Comparison of ENCODE assay signal across 8 mouse cellular contexts in genomic region chr17:21008382-21009331, GRCm38 (mm10). TPM values are rescaled to one million over a fixed set of nuclear protein-coding genes. Genes with fewer than 3 reads are reported as not detected.
DNase-seq lines count a peak whose midpoint lies in the region; ATAC-seq and TF ChIP-seq lines count a peak whose summit lies in the region.

Gene Zfp160 (plus strand): TSS chr17:21008903.

- no peak for TF ChIP-seq CTCF in E14TG2a.4 (conservative IDR thresholded peaks at IDR 0.05; ENCODE audit: low read length)
- TF ChIP-seq CTCF in heart, postnatal 0 days (IDR thresholded peaks at IDR 0.05; ENCODE audit: low read depth): no peak
- TF ChIP-seq CTCF in testis, adult 2 months (IDR thresholded peaks at IDR 0.05; ENCODE audit: control insufficient read depth, insufficient read depth, insufficient replicate concordance, low read depth, low read length): no peak

- no peaks in the 10 kb centered on the region for H3K27me3 ChIP-seq in E14TG2a.4 (ENCODE audit: insufficient read depth, low read length)
- no peaks in the 10 kb centered on the region for H3K27me3 ChIP-seq in forebrain, embryonic 12.5 days
- no peaks in the 10 kb centered on the region for H3K27me3 ChIP-seq in heart, postnatal 0 days (ENCODE audit: control insufficient read depth, insufficient read depth, low read length)
- no peaks in the 10 kb centered on the region for H3K27me3 ChIP-seq in liver, embryonic 16.5 days (ENCODE audit: control insufficient read depth, insufficient read depth, low read depth, low read length)
- no peaks in the 10 kb centered on the region for H3K27me3 ChIP-seq in neural tube, embryonic 13.5 days
- no peaks in the 10 kb centered on the region for H3K27me3 ChIP-seq in testis, adult 2 months (ENCODE audit: control insufficient read depth, insufficient read depth, low read length)

- TF ChIP-seq EP300 in heart, postnatal 0 days (IDR thresholded peaks at IDR 0.05; ENCODE audit: low read depth): no peak

- TF ChIP-seq POLR2A in testis, adult 2 months (IDR thresholded peaks at IDR 0.05; ENCODE audit: control insufficient read depth, low read depth, low read length): peak; percentile 53; the same call in 1 of the 2 replicates

- peak within 1 kb of the TSS; percentile 92 for H3K4me3 ChIP-seq in E14TG2a.4 (replicated peaks; ENCODE audit: low read length)
- H3K4me3 ChIP-seq in forebrain, embryonic 12.5 days (replicated peaks): peak within 1 kb of the TSS; percentile 80
- peak within 1 kb of the TSS; percentile 88 for H3K4me3 ChIP-seq in heart, postnatal 0 days (ENCODE audit: low read depth, low read length)
- peak within 1 kb of the TSS; percentile 79 for H3K4me3 ChIP-seq in liver, embryonic 16.5 days (ENCODE audit: low read depth, low read length)
- peak within 1 kb of the TSS; percentile 90 for H3K4me3 ChIP-seq in neural tube, embryonic 13.5 days
- peak within 1 kb of the TSS; percentile 93 for H3K4me3 ChIP-seq in testis, adult 2 months (ENCODE audit: control insufficient read depth, low read depth, low read length)

- H3K27ac ChIP-seq in forebrain, embryonic 12.5 days: peak within 1 kb of the TSS; percentile 90
- peak within 1 kb of the TSS; percentile 90 for H3K27ac ChIP-seq in heart, postnatal 0 days (ENCODE audit: low read depth)
- H3K27ac ChIP-seq in liver, embryonic 16.5 days (ENCODE audit: low read length): peak within 1 kb of the TSS; percentile 78
- H3K27ac ChIP-seq in neural tube, embryonic 13.5 days (replicated peaks): peak within 1 kb of the TSS; percentile 94
- H3K27ac ChIP-seq in testis, adult 2 months (ENCODE audit: control insufficient read depth, insufficient read depth, low read depth, low read length): peak within 1 kb of the TSS; percentile 84

- peak; percentile 83 for DNase-seq in c-Kit-positive CD71-positive TER-119-positive erythroid progenitor cells, embryonic 14.5 days (ENCODE audit: low spot score)
- peak; percentile 97 for DNase-seq in heart, postnatal 0 days (ENCODE audit: low spot score)
- peak; percentile 88 to 93 for DNase-seq in kidney, postnatal 4 days

- H3K9ac ChIP-seq in forebrain, embryonic 12.5 days: peak within 1 kb of the TSS; percentile 76
- H3K9ac ChIP-seq in heart, postnatal 0 days (replicated peaks; ENCODE audit: low read depth, low read length): peak within 1 kb of the TSS; percentile 84
- peak within 1 kb of the TSS; percentile 73 for H3K9ac ChIP-seq in liver, embryonic 16.5 days (ENCODE audit: low read depth, low read length)
- peak within 1 kb of the TSS; percentile 91 for H3K9ac ChIP-seq in neural tube, embryonic 13.5 days

- no peaks in the 10 kb centered on the region for H3K9me3 ChIP-seq in E14TG2a.4 (ENCODE audit: low read length)
- H3K9me3 ChIP-seq in forebrain, embryonic 12.5 days: no peaks in the 10 kb centered on the region
- no peaks in the 10 kb centered on the region for H3K9me3 ChIP-seq in heart, postnatal 0 days (replicated peaks; ENCODE audit: control insufficient read depth, low read length)
- no peaks in the 10 kb centered on the region for H3K9me3 ChIP-seq in liver, embryonic 16.5 days (replicated peaks; ENCODE audit: control insufficient read depth, low read length)
- no peaks in the 10 kb centered on the region for H3K9me3 ChIP-seq in neural tube, embryonic 13.5 days

- H3K4me2 ChIP-seq in forebrain, embryonic 12.5 days: peak within 1 kb of the TSS; percentile 80
- H3K4me2 ChIP-seq in heart, postnatal 0 days (ENCODE audit: low read depth, low read length): peak within 1 kb of the TSS; percentile 72
- H3K4me2 ChIP-seq in liver, embryonic 16.5 days (ENCODE audit: low read depth, low read length): peak within 1 kb of the TSS; percentile 77
- H3K4me2 ChIP-seq in neural tube, embryonic 13.5 days: peak within 1 kb of the TSS; percentile 87

- H3K36me3 ChIP-seq in E14TG2a.4 (ENCODE audit: insufficient read depth, low read length): peaks cover 19% of the 10 kb centered on the region
- H3K36me3 ChIP-seq in forebrain, embryonic 12.5 days (replicated peaks): peaks cover 19% of the 10 kb centered on the region
- peaks cover 15% of the 10 kb centered on the region for H3K36me3 ChIP-seq in heart, postnatal 0 days (replicated peaks; ENCODE audit: control insufficient read depth, insufficient read depth, low read length)
- H3K36me3 ChIP-seq in liver, embryonic 16.5 days (ENCODE audit: control insufficient read depth, insufficient read depth): peaks cover 11% of the 10 kb centered on the region
- peaks cover 19% of the 10 kb centered on the region for H3K36me3 ChIP-seq in neural tube, embryonic 13.5 days
- no peaks in the 10 kb centered on the region for H3K36me3 ChIP-seq in testis, adult 2 months (ENCODE audit: control insufficient read depth, insufficient read depth, low read length)

- 6% methylated on average over 36 of the region's 36 CpGs for WGBS in forebrain, embryonic 12.5 days
- WGBS in heart, postnatal 0 days: 5% methylated on average over 36 of the region's 36 CpGs
- 5% methylated on average over 36 of the region's 36 CpGs for WGBS in liver, embryonic 16.5 days (ENCODE audit: insufficient replicate concordance)
- WGBS in neural tube, embryonic 13.5 days: 6% methylated on average over 36 of the region's 36 CpGs

- peaks cover 17% of the 10 kb centered on the region for H3K4me1 ChIP-seq in E14TG2a.4 (replicated peaks; ENCODE audit: low read depth, low read length)
- H3K4me1 ChIP-seq in forebrain, embryonic 12.5 days: peaks cover 15% of the 10 kb centered on the region
- peaks cover 21% of the 10 kb centered on the region for H3K4me1 ChIP-seq in heart, postnatal 0 days (ENCODE audit: control insufficient read depth, insufficient read depth)
- H3K4me1 ChIP-seq in liver, embryonic 16.5 days (ENCODE audit: control insufficient read depth, low read depth, low read length): peaks cover 7% of the 10 kb centered on the region
- H3K4me1 ChIP-seq in neural tube, embryonic 13.5 days (replicated peaks): peaks cover 24% of the 10 kb centered on the region
- H3K4me1 ChIP-seq in testis, adult 2 months (ENCODE audit: control insufficient read depth, insufficient read depth, low read length): no peaks in the 10 kb centered on the region; the same call in 1 of the 2 replicates

- peak; percentile 98 for ATAC-seq in forebrain, embryonic 12.5 days (ENCODE audit: low FRiP score)
- peak; percentile 97 for ATAC-seq in heart, postnatal 0 days (ENCODE audit: insufficient read depth, low read depth)
- ATAC-seq in liver, embryonic 16.5 days (ENCODE audit: low read depth): peak; percentile 94
- peak; percentile 98 for ATAC-seq in neural tube, embryonic 13.5 days (ENCODE audit: low read depth)

RNA-seq across cellular contexts. Expression of gene Zfp160, which starts in this region (rescaled TPM):
- polyA plus RNA-seq in forebrain, embryonic 12.5 days (2016; fragmentation: Nextera tagmentation; extraction: Ambion mirVana): 19.0 and 20.3 TPM in 2 replicates
- 3.6 and 12.7 TPM in 2 replicates for total RNA-seq in heart, postnatal 0 days (2014; rRNA removed; ENCODE audit: low replicate concordance)
- polyA plus RNA-seq in heart, postnatal 0 days (2015; fragmentation: Nextera tagmentation; extraction: Ambion mirVana): 8.7 and 8.9 TPM in 2 replicates
- 3.4 and 3.8 TPM in 2 replicates for polyA plus RNA-seq in liver, embryonic 16.5 days (2015; fragmentation: Nextera tagmentation; extraction: Ambion mirVana)
- polyA plus RNA-seq in neural tube, embryonic 13.5 days (2015; fragmentation: Nextera tagmentation; extraction: Ambion mirVana): 14.5 and 16.7 TPM in 2 replicates
- 2.8 and 3.2 TPM in 2 replicates for polyA plus RNA-seq in testis, adult 2 months (2012; rRNA removed)

Comparison
In these comparisons a context has a peak if more than half of its experiments do, and no peak if none do; other contexts are left out.
1. Peak in every context shown above with its lines: DNase-seq, ATAC-seq, H3K4me3 ChIP-seq and H3K27ac ChIP-seq.